Mouse (Mus musculus) heart, embryonic 14.5 days (tissue): ENCODE results near the gene Tspan11. TPM values are rescaled to one million over a fixed set of nuclear protein-coding genes. Genes with fewer than 3 reads are reported as not detected.

ENCODE experiments used
- ATAC-seq: fragments of 200-750 bp; cut with Nextera tagmentation; 2 replicates; pipeline ENCODE4 v1.8.0; 2017; ENCODE audit warnings: low read depth, moderate TSS enrichment; ENCODE audit not compliant: insufficient number of reproducible peaks, insufficient read depth, low FRiP score
- H3K27ac ChIP-seq, 2 experiments: fragments of 200-500 bp in 1 of 2; fragments of 300-500 bp in 1 of 2; sonication (generic) in 1 of 2; replicated peaks in 1 of 2; 2 replicates each; pipeline ENCODE4 v1.5.1; 2012 to 2014; ENCODE audit warnings: low read depth in 2 of 2, low read length in 2 of 2, control low read depth in 1 of 2, mild to moderate bottlenecking in 1 of 2, mixed read lengths in 1 of 2; ENCODE audit not compliant: control insufficient read depth in 1 of 2, insufficient read depth in 1 of 2
- H3K27me3 ChIP-seq: fragments of 300-500 bp; sonication (generic); 2 replicates; pipeline ENCODE4 v1.6.1; 2014; ENCODE audit warnings: mild to moderate bottlenecking, low read length, control low read depth; ENCODE audit not compliant: control insufficient read depth, insufficient read depth
- H3K36me3 ChIP-seq: fragments of 300-500 bp; sonication (generic); 2 replicates; pipeline ENCODE4 v1.6.1; 2014; ENCODE audit warnings: mild to moderate bottlenecking, control low read depth, low read length, mixed read lengths; ENCODE audit not compliant: control insufficient read depth, insufficient read depth
- H3K4me1 ChIP-seq, 2 experiments: fragments of 200-500 bp in 1 of 2; fragments of 300-500 bp in 1 of 2; sonication (generic) in 1 of 2; 2 replicates each; pipeline ENCODE4 v1.6.1; 2012 to 2014; ENCODE audit warnings: low read length in 2 of 2, control low read depth in 1 of 2, mixed read lengths in 1 of 2; ENCODE audit not compliant: control insufficient read depth in 2 of 2, insufficient read depth in 2 of 2
- H3K4me2 ChIP-seq: fragments of 300-500 bp; sonication (generic); 2 replicates; pipeline ENCODE4 v1.6.1; 2014; ENCODE audit warnings: mild to moderate bottlenecking, low read length
- H3K4me3 ChIP-seq, 2 experiments: fragments of 200-500 bp in 1 of 2; fragments of 300-500 bp in 1 of 2; sonication (generic) in 1 of 2; 2 replicates each; pipeline ENCODE4 v1.5.1; 2012 to 2014; ENCODE audit warnings: low read length in 2 of 2, mild to moderate bottlenecking in 2 of 2, control low read depth in 1 of 2, low read depth in 1 of 2, moderate library complexity in 1 of 2; ENCODE audit not compliant: control insufficient read depth in 1 of 2, insufficient read depth in 1 of 2
- H3K9ac ChIP-seq: fragments of 300-500 bp; sonication (generic); 2 replicates; pipeline ENCODE4 v1.6.1; 2014; ENCODE audit warnings: mild to moderate bottlenecking, low read length
- H3K9me3 ChIP-seq: fragments of 300-500 bp; sonication (generic); 2 replicates; pipeline ENCODE4 v1.6.1; 2016; ENCODE audit warnings: low read length, control low read depth; ENCODE audit not compliant: control insufficient read depth
- WGBS: fragments of 180-500 bp; shearing (Covaris S2); extraction: QIAGEN DNeasy Blood & Tissue Kit; methylation state at CpG from one replicate; pipeline ENCODE4 v1.1.7; 2014; 5-methylcytosine and 5-hydroxymethylcytosine counted together
- polyA plus RNA-seq: library from polyadenylated mRNA; unstranded; fragments of >200 nt; fragmentation: Nextera tagmentation; extraction: Ambion mirVana; gene quantifications from 2 replicates; pipeline ENCODE4 v1.2.1, GENCODE M21; 2014

The Tspan11 gene
- polyA plus RNA-seq, 1 experiment from 2014 or later = 2.5 TPM

- Histone ChIP-seq H3K4me2 (no peak overlapping the region), H3K9ac (no peak overlapping the region), H3K27me3 (no peaks in the 10 kb centered on the region), H3K9me3 (peaks cover 6% of the 10 kb centered on the region; the same call in 1 of the 2 replicates), H3K4me1 (no peaks in the 10 kb centered on the region), H3K27ac (no peak overlapping the region), H3K4me3 (no peak overlapping the region), H3K36me3 (no peaks in the 10 kb centered on the region)
- no peak for ATAC-seq
- 81% methylated on average over 8 of the region's 8 CpGs for WGBS
These were observed 18.8 kb upstream of the Tspan11 start for GRCm38 (mm10) chr6:127868546-127868945.

DNA sequence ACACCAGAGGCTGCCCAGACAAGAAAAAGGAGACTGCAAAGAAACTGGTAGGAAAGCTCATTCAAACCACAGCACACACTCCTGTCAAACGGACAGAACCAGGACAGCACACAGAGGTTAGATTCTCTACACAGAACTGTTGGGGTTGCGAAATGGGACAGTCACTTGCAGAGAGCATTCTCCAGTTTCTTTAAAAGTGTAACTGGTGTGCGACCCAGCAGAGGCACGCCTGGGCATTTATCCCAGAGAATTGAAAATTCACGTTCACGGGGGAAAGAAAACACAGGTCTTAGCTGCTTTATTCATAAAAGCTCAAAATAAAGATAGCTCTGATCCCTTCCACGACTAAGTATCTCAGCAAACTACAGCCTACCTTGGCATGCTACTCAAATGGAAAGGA lies 18.3 kb upstream of the Tspan11 start:
- Histone ChIP-seq H3K4me2 (no peak overlapping the region), H3K4me3 (no peak overlapping the region), H3K27me3 (no peaks in the 10 kb centered on the region), H3K9me3 (peaks cover 6% of the 10 kb centered on the region; the same call in 1 of the 2 replicates), H3K36me3 (no peaks in the 10 kb centered on the region), H3K9ac (no peak overlapping the region), H3K27ac (no peak overlapping the region), H3K4me1 (no peaks in the 10 kb centered on the region)
- ATAC-seq = no peak
- 83% methylated on average over 7 of the region's 7 CpGs for WGBS

DNA sequence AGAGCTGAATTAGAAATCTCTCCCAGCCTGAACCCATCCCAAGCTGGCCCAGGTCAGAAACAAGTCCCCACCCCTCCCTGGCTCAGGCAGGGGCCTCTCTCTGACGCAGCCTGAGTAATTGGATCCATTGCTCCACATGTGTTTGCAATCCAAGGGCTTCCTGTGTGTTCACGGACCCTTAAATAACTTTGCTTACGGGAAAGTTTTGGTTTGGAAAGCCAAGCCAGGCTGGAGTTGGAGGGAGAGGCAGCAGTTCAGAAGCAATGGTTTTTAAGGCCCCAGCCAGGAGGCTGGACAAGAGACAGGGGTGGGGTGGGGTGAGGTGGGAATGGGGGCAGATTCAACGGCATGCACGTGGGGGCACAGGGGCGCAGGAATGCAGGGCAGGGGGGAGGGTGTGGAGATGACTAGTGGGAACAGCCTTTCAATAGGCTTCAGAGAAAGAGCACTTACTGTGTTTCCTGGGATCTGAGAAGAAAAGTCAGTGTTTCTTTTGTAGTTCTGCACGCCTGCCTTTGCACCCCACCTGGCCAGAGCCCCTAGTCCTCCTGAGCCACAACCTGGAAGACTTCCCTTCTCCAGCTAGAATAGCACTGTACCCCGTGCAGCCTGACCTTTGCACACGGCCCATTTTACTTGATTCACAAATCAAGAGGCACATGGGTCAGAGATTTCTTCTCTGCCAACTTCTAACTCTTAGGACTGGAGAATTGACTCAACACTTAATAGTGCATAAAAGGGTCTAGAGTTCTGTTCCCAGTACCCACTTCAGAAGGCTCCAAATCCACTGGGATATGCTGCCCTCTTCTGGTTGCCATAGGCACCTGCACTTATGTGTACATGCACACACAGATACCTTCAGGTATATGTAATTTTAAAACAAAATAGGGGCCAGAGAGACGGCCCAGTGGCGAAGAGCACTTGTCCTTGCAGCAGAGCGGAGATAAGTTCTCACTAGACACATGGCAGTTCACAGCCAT lies 16.8 kb upstream of the Tspan11 start:
- no peak for ATAC-seq
- WGBS = 75% methylated on average over 12 of the region's 12 CpGs

DNA sequence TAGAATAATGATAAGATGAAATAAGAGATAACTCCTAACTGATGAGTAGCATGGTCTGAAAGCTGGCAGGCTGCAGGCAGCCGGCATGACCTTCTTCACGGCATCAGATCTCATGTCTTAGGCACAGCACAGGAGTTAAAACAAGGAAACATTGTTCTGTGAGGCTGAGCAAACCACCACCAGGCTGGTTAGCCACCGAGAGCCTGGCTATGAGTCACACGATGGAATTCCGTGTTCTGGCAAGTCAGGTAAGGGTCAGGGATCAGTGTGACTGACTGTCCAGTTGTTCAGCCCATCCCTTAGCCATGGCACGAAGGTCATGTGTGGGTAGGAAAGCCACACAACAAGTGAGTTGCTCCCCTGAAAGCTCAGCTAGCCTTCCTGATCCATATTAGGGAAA lies 16.0 kb upstream of the Tspan11 start:
- 80% methylated on average over 6 of the region's 6 CpGs for WGBS

More for the DNA sequence above, 16.8 kb upstream of the Tspan11 start:
- no peak overlapping the region for H3K4me3 ChIP-seq
- no peak overlapping the region for H3K9ac ChIP-seq
- no peak overlapping the region for H3K4me2 ChIP-seq
- H3K9me3 ChIP-seq = peaks cover 6% of the 10 kb centered on the region; the same call in 1 of the 2 replicates
- H3K27me3 ChIP-seq = peaks cover 4% of the 10 kb centered on the region; the same call in 1 of the 2 replicates
- no peak overlapping the region for H3K27ac ChIP-seq
- no peaks in the 10 kb centered on the region for H3K4me1 ChIP-seq
- H3K36me3 ChIP-seq = no peaks in the 10 kb centered on the region

DNA sequence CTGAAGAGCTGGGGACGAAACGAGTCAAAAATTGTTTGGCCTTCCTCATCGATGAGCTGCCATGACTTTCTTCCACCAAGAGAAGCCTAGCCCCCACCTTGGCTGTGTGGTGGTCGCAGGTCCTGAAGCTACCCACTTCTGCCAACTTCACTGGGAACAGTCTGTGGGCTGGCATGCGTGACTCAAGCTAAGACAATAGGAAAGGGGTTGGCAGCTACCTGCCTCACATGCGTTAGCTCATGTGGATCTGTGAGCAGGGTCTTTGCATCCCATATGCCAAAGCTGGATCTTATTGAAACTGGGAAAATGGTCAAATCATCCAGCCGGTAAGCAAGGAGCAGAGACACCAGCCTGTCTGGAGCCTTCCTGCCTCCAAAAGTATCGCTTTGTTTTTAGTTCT lies 14.8 kb upstream of the Tspan11 start:
- Histone ChIP-seq H3K4me2 (no peak overlapping the region), H3K9ac (no peak overlapping the region), H3K27ac (no peak overlapping the region), H3K9me3 (peaks cover 6% of the 10 kb centered on the region; the same call in 1 of the 2 replicates), H3K36me3 (no peaks in the 10 kb centered on the region), H3K27me3 (peaks cover 7% of the 10 kb centered on the region; the same call in 1 of the 2 replicates), H3K4me3 (no peak overlapping the region), H3K4me1 (peaks cover 5 to 9% of the 10 kb centered on the region in 2 experiments; a peak in 2 of 4 replicates)
- no peak for ATAC-seq
- WGBS = 92% methylated on average over 8 of the region's 8 CpGs

More for the DNA sequence above, 16.0 kb upstream of the Tspan11 start:
- Histone ChIP-seq H3K4me3 (no peak overlapping the region), H3K4me1 (peaks cover 1 to 3% of the 10 kb centered on the region in 2 experiments; a peak in 2 of 4 replicates), H3K9ac (no peak overlapping the region), H3K36me3 (no peaks in the 10 kb centered on the region), H3K27me3 (peaks cover 7% of the 10 kb centered on the region; the same call in 1 of the 2 replicates), H3K4me2 (no peak overlapping the region), H3K27ac (no peak overlapping the region), H3K9me3 (peaks cover 6% of the 10 kb centered on the region; the same call in 1 of the 2 replicates)
- ATAC-seq = no peak

- WGBS = 72% methylated on average over 11 of the region's 11 CpGs
- H3K4me2 ChIP-seq = no peak overlapping the region
- ATAC-seq = no peak
These were observed 11.5 kb upstream of the Tspan11 start for GRCm38 (mm10) chr6:127875883-127876282.

DNA sequence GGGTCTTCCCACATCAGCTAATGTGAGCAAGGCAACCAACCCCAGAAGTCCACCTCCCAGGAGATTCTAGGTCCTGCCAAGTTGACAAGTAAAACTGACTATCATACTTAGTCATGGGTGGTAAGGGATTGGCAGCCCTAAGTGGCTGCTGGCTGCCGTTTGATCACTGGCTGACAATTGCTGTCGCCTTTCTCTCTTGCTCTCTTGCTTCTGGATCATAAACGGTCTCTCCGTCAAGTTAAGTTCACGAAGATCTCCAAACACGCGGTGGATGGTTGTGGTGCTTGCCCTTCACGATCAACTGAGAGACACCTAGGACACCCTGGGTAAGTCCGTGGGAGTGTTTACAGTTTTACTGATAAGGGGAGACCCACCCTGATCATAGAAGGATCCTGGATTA lies 11.0 kb upstream of the Tspan11 start:
- H3K36me3 ChIP-seq = no peaks in the 10 kb centered on the region
- H3K27ac ChIP-seq = no peak overlapping the region
- H3K4me2 ChIP-seq = no peak overlapping the region
- 55% methylated on average over 9 of the region's 9 CpGs for WGBS
- peaks cover 7% of the 10 kb centered on the region; the same call in 1 of the 2 replicates for H3K27me3 ChIP-seq
- H3K9ac ChIP-seq = no peak overlapping the region
- peaks cover 8% of the 10 kb centered on the region for H3K9me3 ChIP-seq
- H3K4me3 ChIP-seq = no peak overlapping the region
- peaks cover 5 to 9% of the 10 kb centered on the region in 2 experiments; a peak in 2 of 4 replicates for H3K4me1 ChIP-seq
- ATAC-seq = no peak

More at GRCm38 (mm10) chr6:127875883-127876282, 11.5 kb upstream of the Tspan11 start:
- Histone ChIP-seq H3K9me3 (peaks cover 11% of the 10 kb centered on the region), H3K9ac (no peak overlapping the region), H3K36me3 (no peaks in the 10 kb centered on the region), H3K4me1 (peaks cover 5 to 9% of the 10 kb centered on the region in 2 experiments; a peak in 2 of 4 replicates), H3K27ac (no peak overlapping the region), H3K27me3 (peaks cover 7% of the 10 kb centered on the region; the same call in 1 of the 2 replicates), H3K4me3 (no peak overlapping the region)
